Mouse (Mus musculus): ENCODE measurements around the gene Acot8.
A peak's percentile ranks its signal among the peaks of the same experiment; 100 is the strongest.
"Not testable (repeated sequence)": the region's sequence is repeated elsewhere in the genome, so short reads cannot be mapped to it uniquely, and the experiment has no call there.

The Acot8 gene

DNA sequence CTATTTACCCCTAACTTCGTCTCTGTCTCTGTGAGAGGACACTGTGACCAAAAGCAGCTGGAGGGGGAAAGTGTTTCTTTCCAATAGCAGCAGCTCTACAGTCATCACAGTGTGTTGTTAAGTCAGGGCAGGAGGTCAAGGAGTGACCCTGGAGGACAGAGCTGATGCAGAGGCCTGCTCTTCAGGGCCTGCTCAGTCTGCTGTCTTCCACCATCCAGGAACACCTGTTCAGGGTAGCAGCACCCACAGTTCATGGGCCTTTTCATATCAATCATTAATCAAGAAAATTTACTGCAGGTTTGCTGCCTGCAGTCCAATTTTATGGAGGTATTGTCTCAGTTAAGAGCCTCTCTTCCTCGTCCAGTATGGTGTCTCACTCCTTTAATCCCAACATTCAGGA lies 8.9 kb upstream of the Acot8 start:
- no peak for DNase-seq (ENCODE audit: low read depth, low spot score)

DNA sequence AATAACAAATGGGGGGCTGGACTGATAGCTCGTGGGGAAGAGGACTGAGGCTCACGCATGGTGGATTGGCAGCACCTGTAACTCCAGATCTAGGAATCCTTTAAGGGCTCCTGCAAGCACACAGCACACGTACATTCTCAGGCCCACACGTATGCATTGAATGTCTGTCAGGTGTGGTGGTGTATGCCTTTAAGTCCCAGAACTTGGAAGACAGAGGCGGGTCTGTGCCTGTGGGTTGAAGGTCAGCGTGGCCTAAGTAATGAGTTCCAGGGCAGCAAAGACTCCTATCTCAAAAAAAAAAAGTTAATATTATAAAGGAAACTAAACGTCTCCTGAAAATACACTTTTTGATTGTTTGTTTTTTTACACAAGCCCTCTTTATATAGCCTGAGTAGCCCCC lies 1.9 kb upstream of the Acot8 start:
- DNase-seq (ENCODE audit: low read depth, low spot score) = no peak

GRCm38 (mm10) chr2:164805332-164805718 lies 643 bp upstream of the Acot8 start:
- DNase-seq (ENCODE audit: low read depth, low spot score) = no peak

DNA sequence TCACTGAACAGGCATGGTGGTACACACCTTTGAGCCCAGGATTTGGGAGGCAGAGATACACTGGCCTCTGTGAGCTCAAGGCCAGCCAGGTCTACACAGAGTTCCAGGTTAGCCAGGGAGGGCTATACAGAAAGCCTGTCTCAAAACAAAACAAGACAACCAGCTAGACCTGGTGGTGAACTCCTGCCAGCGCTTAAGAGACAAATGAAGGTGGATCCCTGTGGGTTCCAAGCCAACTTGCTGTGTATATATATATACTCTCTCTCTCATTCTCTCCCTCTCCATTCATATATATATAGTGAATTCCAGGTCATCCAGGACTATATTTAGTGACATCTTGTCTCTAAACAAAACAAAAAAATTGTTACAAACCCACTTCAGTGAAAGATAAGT lies 765 bp downstream of the Acot8 start:
- DNase-seq (ENCODE audit: low read depth, low spot score) = no peak

- no peak for DNase-seq (ENCODE audit: low read depth, low spot score)
Observed at GRCm38 (mm10) chr2:164803201-164803920, 1.3 kb downstream of the Acot8 start.

GRCm38 (mm10) chr2:164800252-164801004 lies 4.3 kb downstream of the Acot8 start:
- no peak for DNase-seq (ENCODE audit: low read depth, low spot score)

- not testable (repeated sequence) for DNase-seq (ENCODE audit: low read depth, low spot score)
Observed at GRCm38 (mm10) chr2:164798554-164798953, 6.1 kb downstream of the Acot8 start.

DNA sequence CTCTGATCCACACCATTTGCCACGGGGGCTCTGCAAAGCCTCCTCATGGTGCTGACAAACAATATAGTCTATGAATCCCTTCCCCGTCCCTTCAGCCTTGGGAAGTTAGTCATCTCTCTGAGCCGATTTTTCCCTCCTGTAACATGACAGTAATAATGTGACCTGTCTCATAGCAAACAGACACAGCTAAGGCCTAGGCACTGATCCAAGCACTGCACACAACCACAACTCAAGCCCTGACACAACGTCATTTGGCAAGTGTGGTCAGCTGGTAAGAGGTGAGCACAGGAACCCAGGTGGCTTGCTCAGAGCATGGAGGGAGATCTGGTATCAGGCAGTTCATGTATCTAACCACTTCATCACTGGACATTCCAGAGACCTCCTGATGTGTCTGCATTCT lies 8.8 kb downstream of the Acot8 start:
- no peak for DNase-seq (ENCODE audit: low read depth, low spot score)

DNA sequence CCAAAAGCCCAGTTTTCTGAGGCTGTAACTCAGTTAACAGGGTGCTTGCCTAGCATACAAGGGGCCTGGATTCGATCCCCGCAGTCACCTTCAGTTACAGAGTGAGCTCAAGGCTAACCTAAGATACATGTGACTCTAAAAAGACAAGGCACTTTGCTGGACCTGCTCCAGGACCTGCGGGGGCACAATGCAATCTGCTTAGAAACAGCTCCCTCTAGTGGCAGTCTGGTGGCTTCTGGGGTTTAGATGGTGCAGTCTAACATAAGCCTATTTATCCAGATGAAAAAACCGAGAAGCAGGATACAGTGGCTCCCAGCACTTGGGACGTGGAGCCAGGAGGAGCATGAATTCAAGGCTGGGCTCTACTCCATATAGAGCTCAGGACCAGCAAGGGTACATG lies 10.4 kb downstream of the Acot8 start:
- peak; percentile 86 for DNase-seq (ENCODE audit: low read depth, low spot score)

- no peak for DNase-seq (ENCODE audit: low read depth, low spot score)
Observed at GRCm38 (mm10) chr2:164793772-164794171, 10.9 kb downstream of the Acot8 start.

GRCm38 (mm10) chr2:164793236-164793635 lies 11.4 kb downstream of the Acot8 start:
- peak; percentile 56 for DNase-seq (ENCODE audit: low read depth, low spot score)

- DNase-seq (ENCODE audit: low read depth, low spot score) = no peak
Observed at GRCm38 (mm10) chr2:164792400-164793190, 12.1 kb downstream of the Acot8 start.

DNA sequence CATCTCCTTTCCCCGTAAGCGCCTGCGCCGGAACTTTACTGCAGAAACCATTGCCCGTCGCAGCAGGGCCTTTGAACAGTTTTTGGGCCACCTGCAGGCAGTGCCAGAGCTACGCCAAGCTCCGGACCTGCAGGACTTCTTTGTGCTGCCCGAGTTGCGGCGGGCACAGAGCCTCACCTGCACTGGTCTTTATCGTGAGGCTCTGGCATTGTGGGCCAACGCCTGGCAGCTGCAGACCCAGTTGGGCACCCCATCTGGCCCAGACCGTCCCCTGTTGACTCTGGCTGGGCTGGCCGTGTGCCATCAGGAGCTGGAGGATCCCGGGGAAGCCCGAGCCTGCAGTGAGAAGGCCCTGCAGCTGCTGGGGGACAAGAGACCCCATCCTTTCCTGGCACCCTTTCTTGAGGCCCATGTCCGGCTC lies 12.8 kb downstream of the Acot8 start:
- no peak for DNase-seq (ENCODE audit: low read depth, low spot score)

- no peak for DNase-seq (ENCODE audit: low read depth, low spot score)
Observed at GRCm38 (mm10) chr2:164790451-164790850, 14.2 kb downstream of the Acot8 start.

DNA sequence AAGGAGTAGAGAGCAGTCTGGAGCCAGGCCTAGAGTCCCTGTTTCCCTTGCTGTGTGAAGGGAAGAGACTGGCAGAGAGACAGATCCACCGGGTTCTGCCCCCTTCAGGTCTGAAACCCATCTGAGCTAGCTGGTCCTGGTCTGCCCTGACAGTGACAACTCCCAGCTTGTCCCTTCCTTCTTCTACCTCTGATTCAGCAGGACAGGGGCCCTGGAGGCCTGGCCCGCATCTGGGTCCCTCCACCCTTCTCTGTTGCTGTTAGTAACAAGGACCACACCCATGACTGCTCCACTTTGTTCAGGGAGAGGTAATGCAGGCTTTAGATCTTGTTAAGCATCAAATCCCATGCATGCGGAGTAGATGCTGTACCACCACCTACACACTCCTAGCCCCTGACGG lies 16.3 kb downstream of the Acot8 start:
- no peak for DNase-seq (ENCODE audit: low read depth, low spot score)

GRCm38 (mm10) chr2:164787779-164788178 lies 16.9 kb downstream of the Acot8 start:
- DNase-seq (ENCODE audit: low read depth, low spot score) = no peak

DNA sequence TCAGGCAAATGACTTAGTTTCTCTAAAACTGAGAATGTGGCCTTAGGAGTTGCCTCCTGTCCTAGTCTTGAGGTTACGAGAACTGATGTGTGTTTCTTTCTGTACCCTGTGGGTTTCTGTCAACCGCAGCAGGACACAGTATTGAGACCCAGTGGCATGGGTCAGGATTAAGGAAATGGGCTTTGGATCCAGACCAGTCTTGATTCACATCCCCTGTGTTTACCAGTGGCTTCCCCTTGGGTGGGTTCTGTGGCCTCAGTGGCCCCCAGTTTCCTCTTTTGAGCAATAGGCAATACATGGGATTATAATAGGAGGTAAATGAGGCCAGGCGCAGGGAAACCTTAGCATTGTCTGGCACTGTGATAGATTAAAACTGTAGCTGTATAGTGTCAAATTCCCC lies 17.6 kb downstream of the Acot8 start:
- no peak for DNase-seq (ENCODE audit: low read depth, low spot score)

- peak; percentile 14 for DNase-seq (ENCODE audit: low read depth, low spot score)
Observed at GRCm38 (mm10) chr2:164786388-164786885, 18.2 kb downstream of the Acot8 start.

GRCm38 (mm10) chr2:164785481-164786387 lies 18.9 kb downstream of the Acot8 start, which contains the start of gene Snx21:
Gene Snx21, plus strand, starts transcription at chr2:164785823.
- peak; percentile 79 for DNase-seq (ENCODE audit: low read depth, low spot score)

DNA sequence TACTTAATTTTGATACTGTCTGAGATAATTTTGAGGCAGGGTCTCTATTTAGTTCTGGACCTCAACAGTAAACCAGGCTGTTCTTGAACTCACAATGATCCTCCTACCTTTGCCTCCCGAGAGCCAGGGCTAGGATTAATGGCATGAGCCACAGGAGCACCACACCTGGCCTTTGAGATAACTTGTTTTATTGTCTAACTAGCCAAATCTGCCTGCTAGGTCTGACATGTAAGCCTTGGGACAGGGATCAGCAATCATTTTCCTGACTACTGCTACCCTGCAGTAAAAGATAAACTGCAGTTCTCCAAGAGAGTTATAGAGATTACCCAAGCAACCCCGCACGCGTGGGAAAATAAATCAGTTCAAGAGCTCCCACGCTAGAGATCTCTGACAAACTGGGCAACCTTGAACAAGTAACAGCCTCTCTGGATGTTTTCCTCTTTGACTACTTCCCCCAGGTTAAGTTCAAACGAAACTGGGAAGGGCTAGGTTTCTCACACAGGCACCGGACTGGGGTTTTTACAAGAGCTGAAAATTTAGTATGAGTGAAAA lies 19.7 kb downstream of the Acot8 start:
- DNase-seq (ENCODE audit: low read depth, low spot score) = no peak
